Mouse (Mus musculus): ENCODE data around the gene Lix1l. TPM values are rescaled to one million over a fixed set of nuclear protein-coding genes. Genes with fewer than 3 reads are reported as not detected.

Lix1l gene
- polyA plus RNA-seq, 1 experiment from 2014 or later, result 6.7 TPM

DNA sequence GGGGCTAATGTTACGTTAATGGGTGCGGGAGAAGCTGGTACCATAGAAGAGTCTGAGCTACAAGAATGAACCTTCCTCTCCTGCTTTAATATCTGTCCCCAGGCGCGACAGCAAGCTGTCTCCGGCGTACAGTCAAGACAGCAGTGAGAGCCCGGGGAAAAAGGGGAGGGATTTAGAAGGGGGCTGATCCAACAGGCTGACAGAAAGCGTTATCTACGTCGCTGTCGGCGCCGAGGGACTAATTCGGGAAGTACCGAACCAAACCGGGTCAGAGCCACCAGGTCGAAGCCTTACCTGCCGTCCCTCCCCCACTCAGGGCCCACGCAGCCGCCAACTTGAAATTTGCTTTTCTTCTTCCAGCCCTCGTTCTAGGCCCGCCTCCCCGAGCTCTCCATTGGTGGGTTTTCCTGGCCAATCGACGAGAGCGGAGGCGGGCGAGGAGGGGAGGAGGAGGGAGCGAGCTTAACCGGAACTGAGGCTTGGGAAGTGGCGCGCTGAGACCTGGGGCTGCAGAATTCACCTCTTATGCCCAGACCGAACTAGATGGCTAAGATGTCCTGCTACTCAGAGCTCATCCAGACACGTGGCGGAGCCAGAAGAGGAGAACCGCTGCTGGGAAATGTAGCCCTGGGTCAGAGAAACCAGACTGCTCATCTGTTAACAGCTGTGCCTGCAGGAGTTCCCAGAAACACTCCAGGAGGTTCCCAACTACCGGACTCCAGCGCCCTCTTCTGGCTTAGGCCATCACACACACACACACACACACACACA is 7.0 kb upstream of the Lix1l start, which contains the start of gene Polr3gl:
Polr3gl (minus strand) TSS at position 392 of the 771 bp plus-strand sequence.
- H3K27me3 ChIP-seq (ENCODE audit: control insufficient read depth, insufficient read depth, low read length), result no peaks in the 10 kb centered on the region
- peak within 1 kb of the TSS; percentile 85 for H3K4me2 ChIP-seq (ENCODE audit: low read length)
- no peaks in the 10 kb centered on the region for H3K36me3 ChIP-seq (ENCODE audit: control insufficient read depth, insufficient read depth, low read length)
- H3K4me1 ChIP-seq (ENCODE audit: control insufficient read depth in 2 of 2, insufficient read depth in 2 of 2, low read length in 2 of 2), result peaks cover 8 to 37% of the 10 kb centered on the region in 2 experiments; a peak in 3 of 4 replicates
- peak; percentile 85 for ATAC-seq (ENCODE audit: insufficient number of reproducible peaks, insufficient read depth, low FRiP score, low read depth)
- H3K4me3 ChIP-seq (ENCODE audit: control insufficient read depth in 1 of 2, insufficient read depth in 1 of 2, low read depth in 1 of 2, low read length in 2 of 2), result peak within 1 kb of the TSS; percentile 68 to 85
- H3K9me3 ChIP-seq (ENCODE audit: control insufficient read depth, low read length), result no peaks in the 10 kb centered on the region
- under 1% methylated on average over 36 of the region's 38 CpGs for WGBS
- H3K9ac ChIP-seq (ENCODE audit: low read length), result peak within 1 kb of the TSS; percentile 82
- H3K27ac ChIP-seq (replicated peaks in 1 of 2; ENCODE audit: control insufficient read depth in 1 of 2, insufficient read depth in 1 of 2, low read depth in 2 of 2, low read length in 2 of 2), result peak within 1 kb of the TSS; percentile 87 to 88

GRCm38 (mm10) chr3:96594851-96595250 is 6.1 kb upstream of the Lix1l start:
- no peaks in the 10 kb centered on the region for H3K36me3 ChIP-seq (ENCODE audit: control insufficient read depth, insufficient read depth, low read length)
- H3K9ac ChIP-seq (ENCODE audit: low read length), result no peak overlapping the region
- peaks cover 8 to 39% of the 10 kb centered on the region in 2 experiments; a peak in 3 of 4 replicates for H3K4me1 ChIP-seq (ENCODE audit: control insufficient read depth in 2 of 2, insufficient read depth in 2 of 2, low read length in 2 of 2)
- no peaks in the 10 kb centered on the region for H3K27me3 ChIP-seq (ENCODE audit: control insufficient read depth, insufficient read depth, low read length)
- no peaks in the 10 kb centered on the region for H3K9me3 ChIP-seq (ENCODE audit: control insufficient read depth, low read length)
- no peak overlapping the region for H3K27ac ChIP-seq (replicated peaks in 1 of 2; ENCODE audit: control insufficient read depth in 1 of 2, insufficient read depth in 1 of 2, low read depth in 2 of 2, low read length in 2 of 2)
- no peak overlapping the region for H3K4me3 ChIP-seq (ENCODE audit: control insufficient read depth in 1 of 2, insufficient read depth in 1 of 2, low read depth in 1 of 2, low read length in 2 of 2)
- no peak overlapping the region for H3K4me2 ChIP-seq (ENCODE audit: low read length)
- no peak for ATAC-seq (ENCODE audit: insufficient number of reproducible peaks, insufficient read depth, low FRiP score, low read depth)
- 81% methylated on average over 5 of the region's 5 CpGs for WGBS

- peak overlapping the region; percentile 49 to 51; a peak in 3 of 4 replicates for H3K4me3 ChIP-seq (ENCODE audit: control insufficient read depth in 1 of 2, insufficient read depth in 1 of 2, low read depth in 1 of 2, low read length in 2 of 2)
- peak overlapping the region; percentile 88 for H3K9ac ChIP-seq (ENCODE audit: low read length)
- peak overlapping the region; percentile 96 for H3K4me2 ChIP-seq (ENCODE audit: low read length)
- H3K4me1 ChIP-seq (ENCODE audit: control insufficient read depth in 2 of 2, insufficient read depth in 2 of 2, low read length in 2 of 2), result peaks cover 8 to 45% of the 10 kb centered on the region in 2 experiments; a peak in 3 of 4 replicates
- H3K9me3 ChIP-seq (ENCODE audit: control insufficient read depth, low read length), result no peaks in the 10 kb centered on the region
- no peaks in the 10 kb centered on the region for H3K27me3 ChIP-seq (ENCODE audit: control insufficient read depth, insufficient read depth, low read length)
- WGBS, result 26% methylated on average over 6 of the region's 6 CpGs
- peak overlapping the region; percentile 79 to 82; a peak in 2 of 4 replicates for H3K27ac ChIP-seq (replicated peaks in 1 of 2; ENCODE audit: control insufficient read depth in 1 of 2, insufficient read depth in 1 of 2, low read depth in 2 of 2, low read length in 2 of 2)
- no peak for ATAC-seq (ENCODE audit: insufficient number of reproducible peaks, insufficient read depth, low FRiP score, low read depth)
- H3K36me3 ChIP-seq (ENCODE audit: control insufficient read depth, insufficient read depth, low read length), result no peaks in the 10 kb centered on the region
Measured at GRCm38 (mm10) chr3:96595661-96596060, 5.3 kb upstream of the Lix1l start.

- ATAC-seq (ENCODE audit: insufficient number of reproducible peaks, insufficient read depth, low FRiP score, low read depth), result 0 out of 2 replicates have a peak, but pooled peaks have one; percentile 20
- Histone ChIP-seq H3K9ac (ENCODE audit: low read length) (peak within 1 kb of the TSS; percentile 88), H3K27ac (replicated peaks in 1 of 2; ENCODE audit: control insufficient read depth in 1 of 2, insufficient read depth in 1 of 2, low read depth in 2 of 2, low read length in 2 of 2) (peak within 1 kb of the TSS; percentile 79 to 82), H3K9me3 (ENCODE audit: control insufficient read depth, low read length) (no peaks in the 10 kb centered on the region), H3K27me3 (ENCODE audit: control insufficient read depth, insufficient read depth, low read length) (no peaks in the 10 kb centered on the region), H3K36me3 (ENCODE audit: control insufficient read depth, insufficient read depth, low read length) (no peaks in the 10 kb centered on the region), H3K4me1 (ENCODE audit: control insufficient read depth in 2 of 2, insufficient read depth in 2 of 2, low read length in 2 of 2) (peaks cover 8 to 46% of the 10 kb centered on the region in 2 experiments; a peak in 3 of 4 replicates), H3K4me3 (ENCODE audit: control insufficient read depth in 1 of 2, insufficient read depth in 1 of 2, low read depth in 1 of 2, low read length in 2 of 2) (peak within 1 kb of the TSS; percentile 49 to 51), H3K4me2 (ENCODE audit: low read length) (peak within 1 kb of the TSS; percentile 96)
- under 1% methylated on average over 18 of the region's 23 CpGs for WGBS
Measured at GRCm38 (mm10) chr3:96596228-96596707, 4.7 kb upstream of the Lix1l start, which contains the start of gene Ankrd34a. Ankrd34a (plus strand) TSS chr3:96596636.

GRCm38 (mm10) chr3:96596855-96597254 is 4.1 kb upstream of the Lix1l start:
- 3% methylated on average over 10 of the region's 12 CpGs for WGBS
- peaks cover 8 to 47% of the 10 kb centered on the region in 2 experiments; a peak in 3 of 4 replicates for H3K4me1 ChIP-seq (ENCODE audit: control insufficient read depth in 2 of 2, insufficient read depth in 2 of 2, low read length in 2 of 2)
- H3K27ac ChIP-seq (replicated peaks in 1 of 2; ENCODE audit: control insufficient read depth in 1 of 2, insufficient read depth in 1 of 2, low read depth in 2 of 2, low read length in 2 of 2), result peak overlapping the region in 1 of 2 experiments; percentile 82; a peak in 2 of 4 replicates
- H3K36me3 ChIP-seq (ENCODE audit: control insufficient read depth, insufficient read depth, low read length), result no peaks in the 10 kb centered on the region
- H3K9ac ChIP-seq (ENCODE audit: low read length), result peak overlapping the region; percentile 88
- peak overlapping the region; percentile 49 to 51 for H3K4me3 ChIP-seq (ENCODE audit: control insufficient read depth in 1 of 2, insufficient read depth in 1 of 2, low read depth in 1 of 2, low read length in 2 of 2)
- no peaks in the 10 kb centered on the region for H3K27me3 ChIP-seq (ENCODE audit: control insufficient read depth, insufficient read depth, low read length)
- ATAC-seq (ENCODE audit: insufficient number of reproducible peaks, insufficient read depth, low FRiP score, low read depth), result no peak
- no peaks in the 10 kb centered on the region for H3K9me3 ChIP-seq (ENCODE audit: control insufficient read depth, low read length)
- peak overlapping the region; percentile 96 for H3K4me2 ChIP-seq (ENCODE audit: low read length)

DNA sequence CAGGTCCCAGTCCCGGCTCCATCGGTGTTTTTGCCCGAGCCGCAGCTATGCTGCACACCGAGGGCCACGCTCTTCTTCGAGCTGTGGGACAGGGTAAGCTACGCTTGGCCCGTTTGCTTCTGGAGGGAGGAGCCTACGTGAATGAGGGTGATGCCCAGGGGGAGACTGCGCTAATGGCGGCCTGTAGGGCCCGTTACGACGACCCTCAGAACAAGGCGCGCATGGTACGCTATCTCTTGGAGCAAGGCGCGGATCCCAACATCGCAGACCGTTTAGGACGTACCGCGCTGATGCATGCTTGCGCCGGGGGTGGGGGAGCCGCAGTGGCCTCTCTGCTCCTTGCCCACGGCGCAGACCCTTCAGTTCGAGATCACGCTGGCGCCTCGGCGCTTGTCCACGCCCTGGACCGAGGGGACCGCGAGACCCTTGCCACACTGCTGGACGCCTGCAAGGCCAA is 3.5 kb upstream of the Lix1l start:
- no peaks in the 10 kb centered on the region for H3K36me3 ChIP-seq (ENCODE audit: control insufficient read depth, insufficient read depth, low read length)
- H3K27ac ChIP-seq (replicated peaks in 1 of 2; ENCODE audit: control insufficient read depth in 1 of 2, insufficient read depth in 1 of 2, low read depth in 2 of 2, low read length in 2 of 2), result peak overlapping the region; percentile 79
- no peaks in the 10 kb centered on the region for H3K27me3 ChIP-seq (ENCODE audit: control insufficient read depth, insufficient read depth, low read length)
- ATAC-seq (ENCODE audit: insufficient number of reproducible peaks, insufficient read depth, low FRiP score, low read depth), result no peak
- peak overlapping the region; percentile 96 for H3K4me2 ChIP-seq (ENCODE audit: low read length)
- peaks cover 8 to 48% of the 10 kb centered on the region in 2 experiments for H3K4me1 ChIP-seq (ENCODE audit: control insufficient read depth in 2 of 2, insufficient read depth in 2 of 2, low read length in 2 of 2)
- WGBS, result 2% methylated on average over 40 of the region's 40 CpGs
- H3K4me3 ChIP-seq (ENCODE audit: control insufficient read depth in 1 of 2, insufficient read depth in 1 of 2, low read depth in 1 of 2, low read length in 2 of 2), result peak overlapping the region; percentile 49 to 51
- H3K9ac ChIP-seq (ENCODE audit: low read length), result peak overlapping the region; percentile 88
- no peaks in the 10 kb centered on the region for H3K9me3 ChIP-seq (ENCODE audit: control insufficient read depth, low read length)

DNA sequence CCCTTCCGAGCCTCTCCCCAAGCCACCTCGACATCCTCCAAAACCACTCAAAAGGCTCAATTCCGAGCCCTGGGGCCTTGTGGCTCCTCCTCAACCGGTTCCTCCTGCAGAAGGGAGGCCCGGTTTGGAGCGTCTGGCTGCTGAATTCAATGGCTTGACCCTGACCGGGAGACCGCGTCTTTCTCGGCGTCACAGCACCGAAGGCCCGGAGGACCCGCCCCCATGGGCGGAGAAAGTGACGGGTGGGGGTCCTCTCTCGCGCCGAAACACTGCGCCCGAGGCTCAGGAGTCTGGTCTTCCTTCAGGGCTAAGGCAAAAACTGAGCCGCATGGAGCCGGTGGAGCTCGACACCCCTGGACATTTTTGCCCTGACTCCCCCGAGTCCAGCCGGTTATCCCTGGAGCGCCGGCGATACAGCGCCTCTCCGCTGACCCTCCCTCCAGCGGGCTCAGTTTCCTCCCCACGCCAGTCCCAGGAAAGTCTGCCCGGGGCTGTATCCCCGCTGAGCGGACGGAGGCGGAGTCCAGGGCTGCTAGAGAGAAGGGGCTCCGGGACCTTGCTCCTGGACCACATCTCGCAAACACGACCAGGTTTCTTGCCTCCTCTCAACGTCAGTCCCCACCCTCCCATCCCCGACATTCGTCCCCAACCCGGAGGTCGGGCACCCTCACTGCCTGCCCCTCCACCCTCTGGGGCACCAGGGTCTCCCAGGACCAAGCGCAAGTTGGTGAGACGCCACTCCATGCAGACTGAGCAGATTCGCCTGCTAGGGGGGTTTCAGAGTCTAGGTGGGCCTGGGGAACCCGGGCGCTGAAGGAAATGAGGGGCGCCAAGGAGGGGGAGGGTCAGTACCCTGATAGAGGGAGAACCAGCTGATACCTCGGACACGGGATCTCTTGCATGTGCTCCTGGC is 2.5 kb upstream of the Lix1l start:
- Histone ChIP-seq H3K27ac (replicated peaks in 1 of 2; ENCODE audit: control insufficient read depth in 1 of 2, insufficient read depth in 1 of 2, low read depth in 2 of 2, low read length in 2 of 2) (peak overlapping the region; percentile 79), H3K4me1 (ENCODE audit: control insufficient read depth in 2 of 2, insufficient read depth in 2 of 2, low read length in 2 of 2) (peaks cover 9 to 48% of the 10 kb centered on the region in 2 experiments), H3K9ac (ENCODE audit: low read length) (peak overlapping the region; percentile 88), H3K4me3 (ENCODE audit: control insufficient read depth in 1 of 2, insufficient read depth in 1 of 2, low read depth in 1 of 2, low read length in 2 of 2) (peak overlapping the region; percentile 49 to 51), H3K36me3 (ENCODE audit: control insufficient read depth, insufficient read depth, low read length) (peaks cover 4% of the 10 kb centered on the region; the same call in 1 of the 2 replicates), H3K27me3 (ENCODE audit: control insufficient read depth, insufficient read depth, low read length) (no peaks in the 10 kb centered on the region), H3K9me3 (ENCODE audit: control insufficient read depth, low read length) (no peaks in the 10 kb centered on the region), H3K4me2 (ENCODE audit: low read length) (peak overlapping the region; percentile 96)
- 5% methylated on average over 54 of the region's 54 CpGs for WGBS
- ATAC-seq (ENCODE audit: insufficient number of reproducible peaks, insufficient read depth, low FRiP score, low read depth), result no peak

Data from heart, embryonic 14.5 days (tissue).